Mouse (Mus musculus): ENCODE data around the gene Pcnt.
A peak's percentile ranks its signal among the peaks of the same experiment; 100 is the strongest.

The Pcnt gene

DNA sequence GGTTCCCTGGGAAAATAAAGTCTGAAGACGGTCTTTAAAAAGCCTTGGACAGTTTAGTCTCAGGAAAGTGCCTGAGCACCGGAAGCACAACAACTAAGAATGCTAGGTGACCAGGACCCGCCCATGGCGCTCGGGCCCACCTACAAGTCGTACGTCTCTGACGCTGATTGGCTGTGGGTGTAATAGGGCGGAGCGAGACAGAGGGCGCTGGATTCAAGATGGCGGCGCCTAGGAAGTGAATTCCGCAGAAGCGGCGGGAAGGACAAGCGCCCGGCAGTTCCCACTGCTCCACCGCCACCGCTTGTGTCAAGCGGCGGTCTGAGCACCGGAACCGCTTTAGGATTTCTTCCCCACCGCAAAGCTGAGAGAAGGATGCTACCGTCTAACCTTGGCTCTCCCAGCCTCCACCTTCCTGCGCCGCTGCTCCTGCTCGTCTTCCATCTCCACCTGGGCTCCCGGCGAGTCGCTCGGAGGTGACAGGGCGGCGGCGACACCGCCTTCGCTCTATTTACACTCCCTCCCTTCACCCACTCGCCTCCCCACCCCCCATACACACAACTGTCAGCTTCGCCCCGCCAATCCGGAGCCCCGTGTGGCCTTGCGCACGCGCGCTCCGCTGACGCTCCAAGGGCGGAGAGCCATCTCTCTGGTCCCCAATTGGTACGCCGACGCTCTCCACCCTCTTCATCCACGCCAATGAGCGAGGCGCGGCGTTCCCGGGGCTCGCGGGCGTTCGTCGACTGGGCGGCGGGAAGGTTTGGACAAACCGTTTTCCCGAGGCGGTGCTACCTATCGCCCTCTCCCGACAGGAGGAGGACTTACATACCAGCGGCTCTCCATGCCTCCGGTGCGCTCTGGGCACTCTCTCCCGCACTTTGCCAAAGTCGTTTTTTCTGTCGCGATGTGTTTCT lies at the start of gene Pcnt:
Gene Pcnt (minus strand): TSS at position 609 of the 911 bp plus-strand sequence.
- peak; percentile 98 for DNase-seq (ENCODE audit: low spot score)

DNA sequence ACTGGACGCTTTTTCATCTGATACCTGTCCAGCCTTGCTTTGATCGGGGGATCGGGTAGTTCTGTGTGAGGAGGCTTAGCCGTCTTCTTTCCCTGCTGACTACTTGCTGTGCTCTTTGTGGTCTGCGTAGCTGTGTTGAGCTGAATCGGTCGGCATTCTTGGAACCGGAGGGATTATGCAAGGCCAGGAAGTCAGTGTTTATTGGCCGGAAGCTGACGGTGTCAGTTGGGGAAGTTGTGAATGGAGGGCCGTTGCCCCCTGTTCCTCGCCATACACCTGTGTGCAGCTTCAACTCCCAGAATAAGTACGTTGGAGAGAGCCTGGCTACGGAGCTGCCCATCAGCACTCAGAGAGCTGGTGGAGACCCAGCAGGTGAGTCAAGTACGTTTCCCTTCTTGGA lies 46.6 kb upstream of the Pcnt start:
- no peak for DNase-seq (ENCODE audit: low spot score)

DNA sequence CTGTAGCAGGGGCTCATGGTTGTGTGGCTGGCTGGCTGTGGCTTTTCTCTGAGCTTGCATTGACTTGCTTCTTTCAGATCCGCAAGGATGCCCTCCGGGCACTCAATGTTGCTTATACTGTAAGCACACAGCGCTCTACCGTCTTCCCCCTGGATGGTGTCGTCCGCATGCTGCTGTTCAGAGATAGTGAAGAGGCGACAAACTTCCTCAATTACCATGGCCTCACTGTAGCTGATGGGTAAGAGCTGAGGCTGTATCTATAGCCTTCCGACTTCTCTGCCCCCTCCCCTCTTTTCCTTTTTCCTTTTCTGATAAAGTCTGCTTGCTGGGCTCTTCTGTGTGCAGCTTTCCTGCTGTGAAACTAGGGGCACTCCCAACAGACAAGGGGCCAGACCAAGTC lies 45.7 kb upstream of the Pcnt start:
- no peak for DNase-seq (ENCODE audit: low spot score)

DNA sequence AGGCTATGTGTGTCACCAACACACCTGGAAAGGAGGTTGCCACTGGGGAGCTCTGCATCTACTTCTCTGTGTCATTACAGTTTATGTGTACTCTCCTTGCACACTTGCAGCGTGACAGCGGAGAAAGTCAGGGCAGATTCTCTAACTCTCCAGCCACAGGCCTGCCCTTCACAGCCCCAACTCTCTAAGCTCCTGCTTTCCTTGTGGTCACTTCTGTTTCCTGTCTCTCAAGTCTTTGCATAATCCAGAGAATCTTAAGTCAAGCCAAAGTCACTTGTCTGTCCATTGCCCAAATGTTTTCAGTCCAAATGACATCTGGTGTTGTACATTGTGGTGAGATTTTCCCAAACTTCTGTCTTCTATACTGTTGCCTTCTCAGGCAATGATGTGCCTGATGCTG lies 43.7 kb upstream of the Pcnt start:
- DNase-seq (ENCODE audit: low spot score), result no peak

DNA sequence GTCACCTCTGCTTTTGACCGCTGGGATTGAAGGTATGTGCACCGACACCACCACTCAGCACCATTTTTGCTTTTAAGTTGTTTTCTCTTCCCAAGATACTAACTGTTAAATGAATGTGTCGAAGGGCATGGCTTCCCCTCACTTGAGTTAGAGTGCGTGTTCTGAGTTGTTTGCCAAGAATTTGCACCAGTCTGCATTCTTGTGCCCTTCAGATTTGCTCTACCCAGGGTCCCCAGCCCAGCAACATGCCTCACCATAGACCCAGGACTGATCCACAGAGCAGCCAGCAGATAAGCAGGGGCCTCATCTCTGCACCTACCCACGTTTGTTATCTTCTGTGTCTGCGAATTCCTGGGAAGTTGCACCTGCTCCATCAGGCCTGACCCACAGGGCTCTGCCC lies 38.9 kb upstream of the Pcnt start:
- no peak for DNase-seq (ENCODE audit: low spot score)

DNA sequence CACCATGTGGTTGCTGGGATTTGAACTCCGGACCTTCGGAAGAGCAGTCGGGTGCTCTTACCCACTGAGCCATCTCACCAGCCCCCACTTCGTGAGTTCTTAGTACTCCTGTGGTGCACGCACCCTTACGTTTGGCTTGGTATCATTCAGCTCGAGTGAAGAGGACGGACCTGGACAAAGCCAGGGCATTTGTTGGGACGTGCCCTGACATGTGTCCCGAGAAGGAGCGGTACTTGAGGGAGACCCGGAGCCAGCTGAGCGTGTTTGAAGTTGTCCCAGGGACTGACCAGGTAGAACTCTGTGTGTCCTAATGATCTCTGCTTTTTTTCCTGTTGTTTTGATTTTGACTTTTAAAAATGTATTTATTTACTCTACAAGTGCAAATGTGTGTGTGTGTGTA lies 38.3 kb upstream of the Pcnt start:
- DNase-seq (ENCODE audit: low spot score), result no peak

DNA sequence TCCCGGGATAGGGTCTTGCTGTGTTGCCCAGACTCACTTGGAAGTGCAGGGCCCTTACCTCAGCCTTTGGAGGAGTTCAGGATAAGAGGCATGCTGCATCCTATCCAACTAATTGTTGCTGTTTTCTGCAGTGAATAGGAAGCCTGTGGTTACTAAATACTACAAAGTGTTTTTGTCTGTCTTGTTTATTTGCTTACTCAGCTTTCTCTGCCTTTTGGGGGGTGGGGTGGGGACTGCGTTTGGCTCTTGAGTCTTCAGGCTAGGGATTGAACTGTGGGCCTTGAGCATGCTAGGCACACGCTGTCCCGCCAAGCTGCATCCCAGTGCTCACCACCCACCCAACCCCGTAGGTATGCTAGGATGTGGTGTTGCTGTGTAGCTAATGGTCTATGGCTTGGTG lies 31.2 kb upstream of the Pcnt start:
- DNase-seq (ENCODE audit: low spot score), result no peak

DNA sequence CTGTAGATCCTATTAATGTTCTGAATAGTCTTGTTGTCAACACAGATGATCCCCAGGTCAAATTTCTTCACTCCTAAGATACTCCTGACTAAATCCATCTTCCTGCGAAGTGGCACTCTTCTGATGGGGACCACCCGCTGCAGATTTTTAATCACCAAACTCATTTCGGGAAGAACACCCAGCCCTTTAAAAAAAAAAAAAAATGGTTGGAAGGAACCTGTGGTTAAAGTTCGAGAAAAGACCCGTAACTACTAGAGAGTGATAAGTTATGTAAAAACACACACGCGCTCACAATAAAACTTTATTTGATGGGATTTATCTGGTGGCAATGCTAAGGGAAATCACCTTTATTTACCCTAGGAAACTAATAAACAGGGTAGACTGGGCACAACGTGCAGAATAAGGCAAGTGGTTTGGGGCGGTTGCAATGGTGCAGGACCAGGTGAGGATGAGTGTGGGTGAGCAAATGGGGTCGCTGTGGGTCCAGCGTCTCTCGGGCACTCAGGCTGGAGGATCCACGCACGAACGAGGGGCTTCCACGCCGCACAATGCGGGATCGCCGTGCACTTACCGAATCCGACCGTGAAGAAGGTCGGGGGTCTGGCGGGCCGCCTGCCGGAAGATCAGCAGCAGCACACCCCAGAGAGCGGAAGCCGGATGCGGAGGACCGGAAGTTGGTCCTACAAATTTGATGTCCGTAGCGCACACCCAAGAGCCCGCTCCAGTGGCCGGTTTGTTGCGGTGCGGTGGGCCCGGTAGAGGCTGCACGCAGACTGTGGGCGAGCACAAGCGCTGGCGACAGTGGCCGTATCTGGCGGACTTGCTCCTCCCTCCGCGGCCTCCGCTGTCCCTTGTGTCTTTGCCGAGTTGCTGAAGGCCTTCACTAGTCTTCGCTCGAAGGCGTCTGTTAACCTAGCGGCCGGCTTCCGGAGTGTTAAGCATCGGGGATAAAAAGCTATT lies 25.9 kb upstream of the Pcnt start, which contains the start of the genes Mcm3ap and Ybey:
Gene Mcm3ap (plus strand): TSS at position 725 of the 960 bp plus-strand sequence.
Gene Ybey (minus strand): TSS at position 912 of the 960 bp plus-strand sequence.
- DNase-seq (ENCODE audit: low spot score), result peak; percentile 94

DNA sequence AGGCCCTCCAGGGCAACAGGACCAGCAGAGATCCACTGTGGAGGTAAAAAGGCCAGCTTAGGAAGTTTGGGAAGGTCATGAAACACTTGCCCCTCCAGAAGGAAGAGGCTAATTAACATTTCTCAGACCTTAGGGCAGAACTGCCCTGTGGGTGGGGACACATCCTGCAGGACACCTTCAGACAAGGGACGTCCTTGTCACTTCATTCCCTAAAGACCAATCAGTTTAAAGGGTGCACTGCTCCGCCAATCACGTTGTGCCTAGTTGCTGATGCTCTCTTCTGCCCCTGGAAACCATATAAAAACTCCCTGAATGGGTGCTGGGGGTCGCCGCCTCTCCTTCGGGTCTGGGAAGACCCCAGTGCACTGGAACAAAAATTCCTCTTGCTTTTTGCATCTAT lies 20.1 kb upstream of the Pcnt start:
- DNase-seq (ENCODE audit: low spot score), result no peak

DNA sequence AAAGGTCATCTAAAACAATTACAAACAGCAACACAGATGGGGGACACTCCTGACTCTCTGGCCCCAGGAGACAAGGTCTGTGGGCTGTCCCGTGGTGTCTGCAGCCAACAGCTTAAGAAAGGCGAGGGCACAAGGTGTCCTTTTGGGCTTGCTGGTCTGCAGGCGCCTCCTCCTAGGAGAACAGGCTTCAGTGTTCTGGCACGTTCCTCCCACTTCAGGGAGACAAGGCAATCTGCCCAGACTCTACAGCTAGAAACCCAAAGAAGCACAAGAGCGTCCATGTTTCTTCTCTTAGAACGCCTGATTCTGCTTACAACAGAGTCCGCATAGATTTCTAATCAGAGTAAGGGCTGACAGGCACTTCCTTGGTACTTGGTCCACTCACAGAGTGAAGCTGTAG lies 19.7 kb upstream of the Pcnt start:
- DNase-seq (ENCODE audit: low spot score), result no peak

DNA sequence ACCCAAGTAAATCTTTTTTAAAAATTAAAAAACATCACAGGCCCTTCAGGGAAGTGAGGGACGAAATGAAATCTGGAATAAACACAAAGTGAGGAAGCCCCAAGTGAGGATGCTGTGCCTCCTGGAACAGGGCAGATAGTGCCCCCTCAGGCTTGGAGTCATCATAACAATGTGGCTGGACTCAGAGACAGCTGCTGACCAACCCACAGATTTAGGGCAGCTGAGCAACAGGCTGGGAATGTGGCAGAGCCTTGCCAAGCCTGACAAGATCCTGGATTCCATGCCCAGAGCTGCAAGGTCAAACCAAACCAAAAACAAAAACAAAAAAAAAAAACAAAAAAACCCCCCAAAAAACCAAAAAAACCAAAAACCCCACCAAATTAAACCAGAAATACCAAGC lies 18.7 kb upstream of the Pcnt start:
- DNase-seq (ENCODE audit: low spot score), result no peak

DNA sequence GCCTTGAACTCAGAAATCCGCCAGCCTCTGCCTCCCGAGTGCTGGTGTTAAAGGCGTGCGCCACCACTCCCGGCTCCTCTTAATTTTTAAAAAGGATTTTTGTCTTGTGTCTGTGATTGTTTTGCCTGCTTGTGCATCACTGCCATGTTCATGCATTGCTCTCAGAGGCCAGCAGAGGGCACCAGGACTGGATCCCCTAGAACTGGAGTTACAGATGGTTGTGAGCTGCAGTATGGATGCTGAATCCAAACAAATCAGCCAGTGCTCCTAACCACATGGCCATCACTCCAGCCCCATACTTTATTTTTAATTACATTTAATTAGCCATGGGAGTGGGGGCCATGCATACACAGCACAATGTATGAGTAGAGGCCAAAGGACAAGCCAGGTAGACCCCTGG lies 12.7 kb upstream of the Pcnt start:
- DNase-seq (ENCODE audit: low spot score), result peak; percentile 53

DNA sequence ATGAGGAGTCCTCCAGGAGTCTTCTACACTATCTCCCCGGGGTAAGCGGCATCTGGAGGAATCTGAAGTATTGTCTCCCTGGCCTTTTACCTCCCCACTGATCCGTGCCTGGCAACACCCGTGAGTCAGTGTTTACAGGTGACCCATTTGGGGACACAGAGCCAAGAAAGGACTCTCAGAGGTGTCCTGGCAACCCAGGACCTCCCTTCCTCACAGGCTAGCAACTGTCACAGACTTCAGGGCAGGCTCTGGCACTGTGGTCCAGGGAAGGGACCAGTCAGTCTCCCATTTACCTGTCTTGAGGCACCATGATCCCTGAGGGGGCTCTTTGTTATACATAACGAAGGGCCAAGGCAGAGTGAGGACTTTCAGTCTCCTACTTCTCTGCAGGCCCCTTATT lies 6.3 kb upstream of the Pcnt start, which contains the start of gene 2610028H24Rik:
Gene 2610028H24Rik (plus strand): TSS at position 231 of the 400 bp plus-strand sequence.
- no peak for DNase-seq (ENCODE audit: low spot score)

DNA sequence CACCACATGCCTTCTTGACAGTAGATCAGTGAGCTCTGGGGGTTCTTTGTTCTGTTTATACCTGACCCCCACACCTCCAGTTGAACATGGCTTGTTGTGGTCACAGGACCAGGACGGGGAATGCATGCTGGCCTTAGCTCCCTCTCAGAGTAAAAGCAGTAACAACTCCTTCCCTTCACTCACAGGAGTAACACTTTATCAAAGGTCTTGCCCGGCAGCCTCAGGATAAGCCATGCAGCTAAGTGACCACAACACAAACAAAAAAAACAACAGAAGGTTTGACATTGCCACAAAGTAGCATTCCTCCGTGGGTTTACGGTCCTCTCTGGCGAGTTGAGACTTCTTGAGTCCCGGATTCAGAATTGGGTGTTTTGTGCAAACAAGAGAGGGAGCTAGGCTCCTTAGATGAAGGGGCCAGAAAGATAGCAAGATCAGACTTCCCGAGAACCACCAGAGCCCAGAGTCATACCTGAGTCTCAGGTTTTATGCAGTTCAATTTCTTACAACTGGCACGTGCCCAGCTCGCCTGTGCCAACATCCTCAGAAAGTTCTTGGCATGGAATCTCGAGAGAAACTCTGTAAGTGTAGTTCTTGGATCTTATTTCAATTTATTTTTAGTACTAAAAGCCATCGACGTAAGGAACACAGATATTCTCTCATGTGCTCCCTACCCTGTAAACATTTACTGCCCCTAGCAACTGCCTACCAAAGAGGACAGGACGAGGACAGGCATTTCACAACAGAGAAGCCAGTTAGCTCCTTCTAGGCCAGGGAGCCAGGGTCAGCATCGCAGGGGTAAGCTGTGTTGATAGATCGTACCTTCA lies 5.0 kb upstream of the Pcnt start:
- no peak for DNase-seq (ENCODE audit: low spot score)

DNA sequence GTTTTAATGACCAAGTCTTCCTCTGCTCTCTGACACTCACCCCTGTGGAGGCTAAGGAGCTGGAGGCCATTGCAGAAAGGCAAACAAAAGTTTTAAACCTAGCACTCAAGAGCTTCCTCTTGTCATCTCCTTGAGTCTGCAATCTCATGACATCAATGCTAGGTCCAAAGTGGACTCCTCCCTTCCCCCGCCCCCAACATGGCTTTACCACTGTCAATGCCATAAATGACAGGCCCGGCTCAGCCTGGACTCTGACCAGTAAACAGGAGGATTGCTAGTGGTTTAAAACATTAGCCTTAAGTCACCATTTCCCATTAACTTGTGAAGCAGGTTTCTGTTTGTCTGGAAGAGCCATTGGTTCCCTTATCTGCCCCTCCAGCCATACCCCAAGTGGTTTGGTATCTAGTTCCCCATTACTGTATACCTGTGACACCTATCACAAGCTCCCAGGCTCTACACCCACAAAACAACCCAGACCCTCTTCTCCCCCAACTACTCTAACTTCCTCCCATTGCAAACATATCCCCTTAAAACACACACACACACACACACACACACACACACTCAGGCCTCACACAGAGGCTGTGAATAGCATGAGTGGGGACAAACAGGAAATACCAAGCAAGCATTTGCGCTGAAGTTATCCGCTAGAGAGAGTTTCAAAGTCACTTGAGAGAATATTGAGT lies 3.6 kb upstream of the Pcnt start:
- no peak for DNase-seq (ENCODE audit: low spot score)

DNA sequence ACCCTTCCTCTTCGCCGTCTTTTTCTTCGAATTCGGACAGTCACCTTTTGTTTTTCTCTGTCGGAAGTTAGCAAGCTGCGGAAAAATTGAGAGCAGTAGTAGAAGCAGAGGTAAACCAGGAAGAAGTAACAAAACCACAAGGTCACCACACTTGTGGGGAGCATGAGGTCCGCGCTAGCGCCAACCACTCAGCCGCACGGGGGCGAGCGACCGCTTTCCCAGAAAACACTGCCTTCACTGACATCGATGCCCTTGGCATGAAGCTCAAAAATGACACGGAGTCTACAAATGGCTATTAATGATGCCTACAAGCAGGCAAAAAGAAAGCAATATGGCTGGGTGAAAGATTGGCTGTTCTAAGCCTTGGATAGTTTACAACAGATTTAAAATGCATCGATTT lies 2.3 kb downstream of the Pcnt start, which contains the start of gene AC141477.1:
Gene AC141477.1 (minus strand): TSS at position 164 of the 400 bp plus-strand sequence.
- DNase-seq (ENCODE audit: low spot score), result no peak

DNA sequence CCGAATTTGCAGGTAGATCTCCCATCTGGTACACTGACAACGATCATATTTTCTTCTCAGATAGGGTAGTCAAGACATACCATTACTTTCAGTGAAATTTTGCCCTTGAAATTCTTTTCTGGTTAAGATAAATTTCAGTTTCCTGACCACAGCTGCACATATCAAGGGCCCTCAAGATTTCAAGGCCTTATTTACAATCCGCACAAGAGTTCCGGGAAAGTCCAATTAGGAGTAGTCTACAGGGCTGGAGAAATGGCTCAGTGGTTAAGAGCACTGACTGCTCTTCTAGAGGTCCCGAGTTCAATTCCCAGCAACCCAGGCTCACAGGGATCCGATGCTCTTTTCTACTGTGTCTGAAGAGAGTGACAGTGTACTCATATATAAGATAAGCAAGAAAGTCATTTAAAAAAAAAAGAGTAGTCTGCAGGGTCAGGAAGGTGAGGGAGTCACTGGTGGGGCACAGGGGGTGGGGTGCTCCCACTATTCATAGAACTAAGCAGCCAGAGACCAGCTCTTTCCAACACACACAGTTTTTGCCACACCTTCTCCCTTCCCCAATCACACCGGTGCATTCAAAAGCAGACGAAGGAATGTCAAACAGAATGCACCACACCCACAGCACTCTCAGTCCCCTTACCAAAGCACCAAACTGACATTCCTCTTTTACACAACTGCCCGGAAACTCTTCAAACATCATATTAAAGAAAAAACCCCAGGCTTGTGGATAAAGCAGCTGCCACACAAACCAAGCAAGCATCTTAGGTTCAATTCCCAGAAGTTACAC lies 3.3 kb downstream of the Pcnt start:
- DNase-seq (ENCODE audit: low spot score), result no peak

DNA sequence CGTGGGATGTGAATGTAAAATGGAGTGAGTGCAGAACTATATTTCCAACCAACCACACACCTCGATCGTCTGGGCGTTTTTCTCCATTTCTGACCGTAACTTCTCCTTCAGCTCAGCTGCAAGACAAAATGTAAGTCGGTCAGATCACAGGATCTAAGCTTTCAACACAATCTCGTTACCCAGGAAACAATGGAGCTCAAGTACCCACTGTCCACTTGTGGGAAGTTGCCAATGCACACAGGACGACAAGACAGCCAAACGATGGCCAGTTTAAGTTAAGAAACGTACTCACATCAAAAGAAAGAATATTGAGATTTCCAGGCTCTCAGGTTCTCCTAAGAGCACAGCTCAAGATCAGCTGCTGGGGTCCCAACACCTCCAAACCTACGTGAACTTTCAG lies 8.7 kb downstream of the Pcnt start:
- DNase-seq (ENCODE audit: low spot score), result no peak

DNA sequence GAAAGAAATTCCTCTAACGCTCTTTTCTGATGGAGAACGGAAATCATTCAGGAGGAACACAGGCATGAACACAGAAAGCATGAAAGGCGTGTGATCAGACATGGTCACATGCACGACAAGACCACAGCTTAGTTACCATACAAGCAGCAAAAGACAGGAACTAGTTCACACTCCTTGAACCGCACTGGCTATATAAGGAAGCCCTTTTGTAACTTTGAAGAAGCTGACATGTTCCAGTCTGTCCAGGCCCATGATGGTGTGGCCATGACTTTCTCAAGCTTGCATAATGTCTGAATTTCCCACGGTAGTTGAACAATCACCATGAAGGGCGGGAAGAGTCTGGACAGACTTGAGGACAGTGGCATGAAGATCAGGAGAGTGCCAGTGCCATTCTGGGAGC lies 16.9 kb downstream of the Pcnt start:
- no peak for DNase-seq (ENCODE audit: low spot score)

DNA sequence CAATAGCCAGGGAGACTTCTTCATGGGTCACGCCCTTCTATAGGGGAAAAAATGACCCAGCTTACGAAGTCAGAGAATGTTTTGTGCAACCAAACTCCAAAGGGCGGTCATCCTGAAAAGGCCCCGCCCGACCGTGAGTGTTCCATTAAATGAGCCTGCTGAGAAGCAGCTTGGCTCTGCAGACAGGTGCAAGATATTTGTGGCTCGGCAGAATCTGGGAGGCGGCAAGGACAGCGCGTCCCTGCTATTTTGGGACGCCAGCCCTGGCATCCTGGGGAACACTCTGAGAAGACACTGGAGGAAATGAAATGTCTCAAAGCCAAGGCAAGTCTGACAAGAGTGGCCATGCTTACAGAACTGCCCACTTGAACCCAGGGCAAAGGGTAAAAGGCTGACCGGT lies 25.8 kb downstream of the Pcnt start:
- no peak for DNase-seq (ENCODE audit: low spot score)
